Mouse (Mus musculus): ENCODE results near the gene Lingo3. TPM values are rescaled to one million over a fixed set of nuclear protein-coding genes. Genes with fewer than 3 reads are reported as not detected.

Gene Lingo3
- polyA plus RNA-seq, 1 experiment from 2014 or later: 1.6 TPM

GRCm38 (mm10) chr10:80804916-80805315, 38.9 kb downstream of the Lingo3 start, which contains the start of gene Amh:
Gene Amh, plus strand, starts transcription at chr10:80805243.
- Histone ChIP-seq H3K4me3 (peak within 1 kb of the TSS; percentile 68; the same call in 1 of the 2 replicates), H3K4me1 (peaks cover 60% of the 10 kb centered on the region), H3K36me3 (replicated peaks) (peaks cover 70% of the 10 kb centered on the region), H3K9me3 (no peaks in the 10 kb centered on the region), H3K27ac (replicated peaks) (no peak within 1 kb of the TSS), H3K27me3 (replicated peaks; ENCODE audit: low read depth, poor library complexity, severe bottlenecking) (peaks cover 49% of the 10 kb centered on the region)
- no peak for DNase-seq (ENCODE audit: low spot score)
- 75% methylated on average over 6 of the region's 6 CpGs for WGBS

DNA sequence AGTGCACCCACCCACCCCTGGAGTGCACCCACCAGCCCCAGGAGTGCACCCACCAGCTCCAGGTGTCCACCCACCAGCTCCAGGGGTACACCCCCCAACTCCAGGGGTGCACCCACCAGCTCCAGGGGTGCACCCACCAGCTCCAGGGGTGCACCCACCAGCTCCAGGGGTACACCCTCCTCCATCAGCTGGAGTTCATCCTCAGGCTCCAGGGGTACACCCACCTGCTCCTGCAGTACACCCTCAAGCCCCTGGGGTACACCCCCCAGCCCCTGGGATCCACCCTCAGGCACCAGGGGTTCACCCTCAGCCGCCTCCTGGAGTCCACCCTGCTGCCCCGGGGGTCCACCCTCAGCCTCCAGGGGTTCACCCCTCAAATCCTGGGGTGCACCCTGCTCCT, 39.5 kb downstream of the Lingo3 start:
- peak overlapping the region; percentile 25; the same call in 1 of the 2 replicates for H3K4me3 ChIP-seq
- no peaks in the 10 kb centered on the region for H3K9me3 ChIP-seq
- WGBS: 88% methylated on average over 2 of the region's 2 CpGs
- peaks cover 44% of the 10 kb centered on the region for H3K27me3 ChIP-seq (replicated peaks; ENCODE audit: low read depth, poor library complexity, severe bottlenecking)
- peaks cover 73% of the 10 kb centered on the region for H3K36me3 ChIP-seq (replicated peaks)
- no peak for DNase-seq (ENCODE audit: low spot score)
- H3K4me1 ChIP-seq: peaks cover 62% of the 10 kb centered on the region
- no peak overlapping the region for H3K27ac ChIP-seq (replicated peaks)

GRCm38 (mm10) chr10:80802996-80803395, 40.8 kb downstream of the Lingo3 start:
- H3K27me3 ChIP-seq (replicated peaks; ENCODE audit: low read depth, poor library complexity, severe bottlenecking): peaks cover 30% of the 10 kb centered on the region
- peaks cover 52% of the 10 kb centered on the region for H3K4me1 ChIP-seq
- peaks cover 73% of the 10 kb centered on the region for H3K36me3 ChIP-seq (replicated peaks)
- WGBS: 78% methylated on average over 3 of the region's 3 CpGs
- DNase-seq (ENCODE audit: low spot score): no peak
- H3K4me3 ChIP-seq: 0 out of 2 replicates have a peak overlapping the region, but pooled peaks have one; percentile 18
- no peaks in the 10 kb centered on the region for H3K9me3 ChIP-seq
- H3K27ac ChIP-seq (replicated peaks): no peak overlapping the region

GRCm38 (mm10) chr10:80802204-80802912, 41.5 kb downstream of the Lingo3 start:
- Histone ChIP-seq H3K4me3 (peak overlapping the region; percentile 18; the same call in 1 of the 2 replicates), H3K27ac (replicated peaks) (no peak overlapping the region), H3K36me3 (replicated peaks) (peaks cover 73% of the 10 kb centered on the region), H3K27me3 (replicated peaks; ENCODE audit: low read depth, poor library complexity, severe bottlenecking) (peaks cover 24% of the 10 kb centered on the region), H3K9me3 (no peaks in the 10 kb centered on the region), H3K4me1 (peaks cover 49% of the 10 kb centered on the region)
- 92% methylated on average over 10 of the region's 10 CpGs for WGBS
- no peak for DNase-seq (ENCODE audit: low spot score)

DNA sequence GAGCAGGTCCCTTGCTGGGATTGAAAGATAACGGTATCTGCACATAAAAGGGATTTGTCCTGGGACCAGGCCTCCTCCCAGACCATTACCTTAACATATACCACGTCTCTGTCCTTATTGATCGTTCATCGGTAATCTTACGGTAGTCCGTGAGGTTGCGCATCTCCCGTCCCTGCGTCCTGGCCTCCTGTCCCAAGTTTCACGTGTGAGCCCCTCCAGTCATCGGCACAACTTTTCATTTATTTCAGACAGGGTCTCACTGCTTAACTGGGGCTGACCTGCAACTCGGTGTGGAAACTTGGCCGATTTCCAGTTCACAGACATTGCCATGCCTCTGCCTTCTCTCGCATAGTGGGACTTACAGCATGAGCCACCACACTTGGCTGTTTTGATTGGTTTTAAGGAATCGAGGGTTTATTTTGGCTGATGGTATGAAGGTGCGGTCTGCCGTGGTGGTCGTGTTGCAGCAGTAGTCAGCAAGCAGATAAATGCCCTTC, 44.7 kb downstream of the Lingo3 start:
- no peaks in the 10 kb centered on the region for H3K9me3 ChIP-seq
- no peaks in the 10 kb centered on the region for H3K27me3 ChIP-seq (replicated peaks; ENCODE audit: low read depth, poor library complexity, severe bottlenecking)
- 5% methylated on average over 18 of the region's 18 CpGs for WGBS
- H3K27ac ChIP-seq (replicated peaks): peak overlapping the region; percentile 98
- H3K4me1 ChIP-seq: peaks cover 36% of the 10 kb centered on the region
- no peak for DNase-seq (ENCODE audit: low spot score)
- peak overlapping the region; percentile 86 for H3K4me3 ChIP-seq
- peaks cover 71% of the 10 kb centered on the region for H3K36me3 ChIP-seq (replicated peaks)

DNA sequence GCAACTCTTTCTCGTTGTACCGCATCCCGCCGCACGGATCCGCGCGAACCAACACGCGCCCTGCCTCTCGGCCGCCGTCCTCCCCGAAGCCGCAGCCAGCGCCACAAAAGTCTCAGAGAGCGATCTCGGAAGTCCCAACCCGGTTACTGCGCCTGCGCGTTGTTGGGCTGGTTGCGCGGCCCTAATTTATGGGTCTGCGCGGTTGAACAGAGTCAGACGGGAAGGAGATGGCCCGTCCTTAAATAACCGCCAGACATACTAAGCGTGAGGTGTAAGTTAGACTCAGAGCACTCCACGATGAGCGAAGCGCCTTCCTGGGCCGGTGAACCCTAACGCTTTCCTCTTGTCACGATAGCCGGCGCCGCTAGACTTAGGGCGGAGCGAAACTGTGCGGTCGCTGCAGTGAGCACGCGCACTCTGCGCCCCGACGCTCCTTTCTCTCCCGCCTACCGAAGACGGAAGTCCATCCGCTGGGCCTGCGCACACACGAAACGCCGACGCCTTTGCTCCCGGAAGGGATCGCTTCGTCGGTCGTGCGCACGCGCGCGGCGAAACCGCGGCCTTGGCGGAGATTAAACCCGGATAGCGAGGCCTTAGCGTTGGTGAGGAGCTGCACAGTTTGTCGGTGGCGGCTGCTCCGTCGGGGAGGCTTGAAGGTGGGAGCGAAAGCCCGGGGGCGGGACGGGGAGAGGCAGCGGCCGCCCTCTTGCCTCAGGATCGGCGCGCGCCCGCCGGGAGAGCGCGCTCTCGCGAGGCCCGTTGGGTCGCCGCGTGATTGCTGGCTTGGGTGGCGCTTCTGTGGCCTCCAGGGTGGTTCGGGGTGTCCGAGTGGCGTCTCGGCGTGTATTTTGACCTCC, 45.5 kb downstream of the Lingo3 start, which contains the start of the genes Sf3a2 and Plekhj1:
TSS of gene Sf3a2 (plus strand) at position 49 of the 857 bp plus-strand sequence.
TSS of gene Plekhj1 (minus strand) at position 477 of the 857 bp plus-strand sequence.
- no peaks in the 10 kb centered on the region for H3K27me3 ChIP-seq (replicated peaks; ENCODE audit: low read depth, poor library complexity, severe bottlenecking)
- peak within 1 kb of the TSS; percentile 86 for H3K4me3 ChIP-seq
- H3K9me3 ChIP-seq: no peaks in the 10 kb centered on the region
- H3K27ac ChIP-seq (replicated peaks): peak within 1 kb of the TSS; percentile 98
- DNase-seq (ENCODE audit: low spot score): peak; percentile 96
- peaks cover 35% of the 10 kb centered on the region for H3K4me1 ChIP-seq
- H3K36me3 ChIP-seq (replicated peaks): peaks cover 71% of the 10 kb centered on the region
- under 1% methylated on average over 104 of the region's 104 CpGs for WGBS

GRCm38 (mm10) chr10:80797186-80798149, 46.4 kb downstream of the Lingo3 start:
- DNase-seq (ENCODE audit: low spot score): no peak
- Histone ChIP-seq H3K27me3 (replicated peaks; ENCODE audit: low read depth, poor library complexity, severe bottlenecking) (no peaks in the 10 kb centered on the region), H3K4me1 (peaks cover 35% of the 10 kb centered on the region), H3K4me3 (peak overlapping the region; percentile 86), H3K36me3 (replicated peaks) (peaks cover 71% of the 10 kb centered on the region), H3K9me3 (no peaks in the 10 kb centered on the region), H3K27ac (replicated peaks) (peak overlapping the region; percentile 98)
- 3% methylated on average over 59 of the region's 59 CpGs for WGBS

DNA sequence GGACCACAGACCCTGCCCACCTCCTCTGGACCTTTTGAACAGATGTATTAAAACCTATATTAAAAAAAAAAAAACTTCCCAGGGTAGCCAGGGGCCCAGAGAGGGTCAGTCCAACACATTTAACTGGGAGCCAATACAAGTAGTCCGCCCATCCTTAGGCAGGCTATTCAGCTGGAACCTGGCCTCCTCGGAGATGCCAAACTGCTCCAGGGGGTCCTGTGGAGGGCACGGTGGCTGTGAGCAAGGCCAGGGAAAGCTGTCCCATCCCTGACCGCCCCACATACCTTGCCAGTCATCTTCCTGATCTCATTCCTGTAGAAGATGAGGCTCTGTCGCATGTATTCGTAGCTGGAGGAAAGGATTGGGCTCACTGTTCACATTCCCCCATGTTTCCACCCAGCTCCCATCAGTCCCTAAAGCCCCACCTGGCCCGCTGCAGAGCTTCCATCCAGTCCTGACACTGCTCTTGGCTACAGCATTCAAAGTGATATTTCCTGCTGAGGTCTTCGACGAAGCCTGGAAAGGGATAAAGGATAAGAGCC, 47.5 kb downstream of the Lingo3 start:
- Histone ChIP-seq H3K36me3 (replicated peaks) (peaks cover 71% of the 10 kb centered on the region), H3K27me3 (replicated peaks; ENCODE audit: low read depth, poor library complexity, severe bottlenecking) (no peaks in the 10 kb centered on the region), H3K9me3 (no peaks in the 10 kb centered on the region), H3K27ac (replicated peaks) (no peak overlapping the region; the same call in 1 of the 2 replicates), H3K4me3 (peak overlapping the region; percentile 86), H3K4me1 (peaks cover 38% of the 10 kb centered on the region)
- WGBS: 83% methylated on average over 9 of the region's 9 CpGs
- DNase-seq (ENCODE audit: low spot score): no peak

GRCm38 (mm10) chr10:80794750-80795149, 49.1 kb downstream of the Lingo3 start:
- Histone ChIP-seq H3K9me3 (no peaks in the 10 kb centered on the region), H3K27ac (replicated peaks) (no peak overlapping the region), H3K36me3 (replicated peaks) (peaks cover 72% of the 10 kb centered on the region), H3K27me3 (replicated peaks; ENCODE audit: low read depth, poor library complexity, severe bottlenecking) (no peaks in the 10 kb centered on the region), H3K4me1 (peaks cover 33% of the 10 kb centered on the region), H3K4me3 (no peak overlapping the region)
- DNase-seq (ENCODE audit: low spot score): no peak
- WGBS: 87% methylated on average over 8 of the region's 8 CpGs

GRCm38 (mm10) chr10:80793803-80794202, 50.0 kb downstream of the Lingo3 start:
- Histone ChIP-seq H3K27ac (replicated peaks) (no peak overlapping the region), H3K27me3 (replicated peaks; ENCODE audit: low read depth, poor library complexity, severe bottlenecking) (no peaks in the 10 kb centered on the region), H3K36me3 (replicated peaks) (peaks cover 80% of the 10 kb centered on the region), H3K4me1 (peaks cover 26% of the 10 kb centered on the region), H3K4me3 (peak overlapping the region; percentile 23; the same call in 1 of the 2 replicates), H3K9me3 (no peaks in the 10 kb centered on the region)
- no peak for DNase-seq (ENCODE audit: low spot score)
- 87% methylated on average over 4 of the region's 4 CpGs for WGBS

GRCm38 (mm10) chr10:80793033-80793784, 50.6 kb downstream of the Lingo3 start:
- WGBS: 89% methylated on average over 13 of the region's 13 CpGs
- Histone ChIP-seq H3K27me3 (replicated peaks; ENCODE audit: low read depth, poor library complexity, severe bottlenecking) (no peaks in the 10 kb centered on the region), H3K9me3 (no peaks in the 10 kb centered on the region), H3K36me3 (replicated peaks) (peaks cover 86% of the 10 kb centered on the region), H3K4me3 (no peak overlapping the region), H3K27ac (replicated peaks) (no peak overlapping the region), H3K4me1 (peaks cover 26% of the 10 kb centered on the region)
- no peak for DNase-seq (ENCODE audit: low spot score)
